Mouse (Mus musculus) brain, embryonic 14.5 days (tissue): ENCODE data around the gene Rnf123.

ENCODE experiments used
- CTCF ChIP-seq: fragments of 200-500 bp; IDR thresholded peaks from 2 replicates; pipeline ENCODE4 v1.5.1; 2012; ENCODE audit warnings: inconsistent platforms, mild to moderate bottlenecking, moderate library complexity, borderline replicate concordance; ENCODE audit not compliant: insufficient read depth, insufficient read length; ENCODE audit errors: extremely low read depth
- POLR2A ChIP-seq: fragments of 200-500 bp; IDR thresholded peaks from 2 replicates; pipeline ENCODE4 v1.6.1; 2012; ENCODE audit warnings: mild to moderate bottlenecking, inconsistent platforms, borderline replicate concordance; ENCODE audit not compliant: poor library complexity, insufficient read depth, insufficient read length, severe bottlenecking; ENCODE audit errors: extremely low read depth

GRCm38 (mm10) chr9:108106090-108106489, 22.9 kb upstream of the Rnf123 start:
- TF ChIP-seq CTCF, result no peak
- TF ChIP-seq POLR2A, result no peak
